Mouse (Mus musculus) cerebellum, postnatal 14 days (tissue): ENCODE results near the gene Ambra1.

Experiments used
- DNase-seq, 2 experiments: peaks; one replicate each; pipeline ENCODE4 v3.0.0; 2021; ENCODE audit warnings: mixed read lengths in 2 of 2

Gene Ambra1

GRCm38 (mm10) chr2:91939303-91939935 lies 209.5 kb downstream of the Ambra1 start:
- no peak for DNase-seq

GRCm38 (mm10) chr2:91942356-91942755 lies 212.4 kb downstream of the Ambra1 start:
- peak in 1 of 2 experiments; percentile 44 for DNase-seq

- DNase-seq, result peak; percentile 90 to 91
These were observed 214.4 kb downstream of the Ambra1 start for GRCm38 (mm10) chr2:91944170-91944950.

- no peak for DNase-seq
These were observed 215.5 kb downstream of the Ambra1 start, which contains the start of gene Gm9821 for GRCm38 (mm10) chr2:91945483-91945882. TSS of gene Gm9821 (plus strand) at chr2:91945703.

GRCm38 (mm10) chr2:91946836-91947235 lies 216.9 kb downstream of the Ambra1 start:
- peak; percentile 75 to 80 for DNase-seq

- DNase-seq, result peak; percentile 61 to 66
These were observed 217.6 kb downstream of the Ambra1 start for GRCm38 (mm10) chr2:91947397-91948150.

GRCm38 (mm10) chr2:91948151-91948509 lies 218.2 kb downstream of the Ambra1 start:
- DNase-seq, result no peak

GRCm38 (mm10) chr2:91948792-91949241 lies 218.9 kb downstream of the Ambra1 start:
- DNase-seq, result peak in 1 of 2 experiments; percentile 63

GRCm38 (mm10) chr2:91949411-91950274 lies 219.7 kb downstream of the Ambra1 start:
- peak; percentile 81 to 88 for DNase-seq

- peak; percentile 77 to 87 for DNase-seq
These were observed 220.5 kb downstream of the Ambra1 start for GRCm38 (mm10) chr2:91950275-91951085.

GRCm38 (mm10) chr2:91953825-91954224 lies 223.9 kb downstream of the Ambra1 start:
- peak in 1 of 2 experiments; percentile 65 for DNase-seq

GRCm38 (mm10) chr2:91955121-91955591 lies 225.2 kb downstream of the Ambra1 start:
- peak; percentile 54 to 75 for DNase-seq

GRCm38 (mm10) chr2:91955875-91956274 lies 225.9 kb downstream of the Ambra1 start:
- DNase-seq, result no peak

GRCm38 (mm10) chr2:91957096-91957495 lies 227.2 kb downstream of the Ambra1 start:
- DNase-seq, result peak in 1 of 2 experiments; percentile 68

GRCm38 (mm10) chr2:91958049-91958448 lies 228.1 kb downstream of the Ambra1 start:
- DNase-seq, result peak; percentile 39 to 64

- peak; percentile 65 to 79 for DNase-seq
These were observed 228.9 kb downstream of the Ambra1 start for GRCm38 (mm10) chr2:91958701-91959457.

GRCm38 (mm10) chr2:91959544-91960410 lies 229.8 kb downstream of the Ambra1 start:
- DNase-seq, result peak; percentile 88 to 92

- peak; percentile 55 to 56 for DNase-seq
These were observed 230.5 kb downstream of the Ambra1 start for GRCm38 (mm10) chr2:91960459-91960858.
